Mouse (Mus musculus): ENCODE data around the gene Neurl4.

- TF ChIP-seq CTCF (IDR thresholded peaks at IDR 0.05) (no peak), POLR2A (IDR thresholded peaks at IDR 0.05; ENCODE audit: insufficient read depth, low read depth, low read length) (no peak)
These were observed 30.4 kb upstream of the Neurl4 start for GRCm38 (mm10) chr11:69870289-69871069.
